Mouse (Mus musculus) fibroblast of lung, adult 2 months (primary cell): Measurements from ENCODE around the gene Tsacc.
"Not testable (repeated sequence)": the region's sequence is repeated elsewhere in the genome, so short reads cannot be mapped to it uniquely, and the experiment has no call there.

Source experiments
- DNase-seq: peaks from one replicate; pipeline ENCODE4 v3.0.0-alpha.2; 2011; ENCODE audit warnings: low read depth

The Tsacc gene

DNA sequence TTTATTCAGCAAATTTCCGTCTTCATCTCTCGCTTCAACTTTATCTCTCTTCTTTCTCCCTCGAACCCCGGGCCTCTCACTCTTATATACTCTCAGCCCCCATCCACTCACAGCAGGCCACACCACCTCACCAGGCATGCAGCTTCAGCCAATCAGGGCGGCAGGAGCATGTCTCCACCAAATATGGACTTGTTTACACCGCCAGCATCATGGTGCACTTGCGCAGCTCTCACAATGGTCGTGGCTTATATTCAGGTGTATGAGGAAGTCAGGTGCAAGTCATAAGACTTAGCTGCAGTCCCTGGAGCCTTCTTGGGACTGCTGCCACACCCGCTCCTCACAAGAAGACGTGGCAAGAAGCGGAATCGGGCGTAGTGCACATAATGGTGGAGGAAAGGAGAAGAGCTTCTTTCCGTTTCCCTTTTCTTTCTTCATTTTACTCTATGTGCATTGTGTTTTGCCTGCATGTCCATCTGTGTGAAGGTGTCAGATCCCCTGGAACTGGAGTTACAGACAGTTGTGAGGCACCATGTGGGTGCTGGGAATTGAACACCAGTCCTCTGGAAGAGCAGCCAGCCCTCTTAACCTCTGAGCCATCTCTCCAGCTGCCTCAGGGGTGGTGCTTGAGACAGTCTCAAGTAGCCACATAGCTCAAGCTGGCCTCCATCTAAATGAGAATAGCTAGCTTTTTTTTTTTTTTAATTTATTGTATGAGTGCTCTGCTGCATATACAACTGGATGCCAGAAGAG lies 11.8 kb downstream of the Tsacc start:
- DNase-seq, result not testable (repeated sequence)

- not testable (repeated sequence) for DNase-seq
Observed at GRCm38 (mm10) chr3:88281141-88281916, 15.5 kb downstream of the Tsacc start.

GRCm38 (mm10) chr3:88280035-88280434 lies 16.8 kb downstream of the Tsacc start:
- no peak for DNase-seq

DNA sequence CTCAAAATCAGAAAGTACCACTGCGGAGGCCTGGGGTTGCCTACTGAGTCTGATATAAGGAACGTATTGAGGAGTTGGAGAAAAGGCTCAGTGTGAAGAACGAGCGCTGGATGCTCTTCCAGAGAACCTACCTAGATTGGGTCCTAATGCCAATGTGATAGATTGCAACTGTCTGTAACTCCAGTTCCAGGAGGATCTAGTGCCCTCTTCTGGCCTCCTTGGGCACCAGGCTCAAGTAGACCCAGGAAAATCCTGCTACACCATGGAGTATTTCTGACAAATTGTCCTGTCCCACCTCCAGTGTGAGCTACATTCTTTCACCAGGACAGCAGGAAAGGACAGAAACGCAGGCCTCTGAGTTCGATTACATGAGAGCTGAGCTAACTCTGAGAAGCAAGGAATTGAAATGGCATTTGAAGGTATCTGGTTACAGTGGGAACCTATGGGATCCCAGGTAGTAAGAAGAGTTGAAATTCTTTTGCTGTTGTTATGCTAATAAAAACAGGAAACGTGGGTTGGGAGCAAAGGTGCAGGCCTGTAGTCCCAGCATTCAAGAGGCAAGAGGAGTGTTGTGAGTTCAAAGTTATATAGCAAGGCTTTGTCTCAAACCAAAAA lies 20.2 kb downstream of the Tsacc start:
- DNase-seq, result no peak

DNA sequence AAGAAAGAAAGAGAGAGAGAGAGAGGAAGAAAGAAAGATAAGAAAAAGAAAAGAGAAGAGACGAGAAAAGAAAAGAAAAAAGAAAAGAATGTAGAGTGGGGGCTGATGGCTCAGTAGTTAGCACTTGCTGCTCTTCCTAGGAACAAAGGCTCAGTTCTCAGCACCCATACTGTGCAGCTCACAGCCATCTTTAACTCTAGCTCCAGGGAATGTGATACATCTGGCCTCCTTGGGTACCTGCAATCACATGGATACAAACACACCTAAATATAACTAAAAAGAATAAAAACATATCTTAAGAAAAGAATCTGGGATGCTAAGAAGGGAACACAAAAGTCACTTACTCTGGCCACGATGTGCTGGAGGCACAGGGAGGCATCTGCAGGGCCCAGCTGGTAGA lies 20.7 kb downstream of the Tsacc start:
- no peak for DNase-seq

GRCm38 (mm10) chr3:88274002-88274401 lies 22.8 kb downstream of the Tsacc start:
- DNase-seq, result no peak

DNA sequence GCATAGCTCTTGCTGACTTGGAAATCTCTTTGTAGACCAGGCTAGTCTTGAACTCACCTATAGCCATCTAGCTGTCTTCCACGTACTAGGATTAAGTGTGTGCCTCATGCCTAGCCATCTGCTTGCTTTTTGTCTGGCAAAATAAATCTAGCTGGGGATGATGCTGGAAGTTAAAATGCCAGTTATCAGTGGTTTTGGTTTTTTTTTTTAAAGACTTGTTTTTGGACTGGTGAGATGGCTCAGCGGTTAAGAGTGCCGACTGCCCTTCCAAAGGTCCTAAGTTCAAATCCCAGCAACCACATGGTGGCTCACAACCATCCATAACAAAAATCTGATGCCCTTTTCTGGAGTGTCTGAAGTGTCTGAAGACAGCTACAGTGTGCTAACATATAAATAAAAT lies 24.9 kb downstream of the Tsacc start:
- DNase-seq, result no peak

DNA sequence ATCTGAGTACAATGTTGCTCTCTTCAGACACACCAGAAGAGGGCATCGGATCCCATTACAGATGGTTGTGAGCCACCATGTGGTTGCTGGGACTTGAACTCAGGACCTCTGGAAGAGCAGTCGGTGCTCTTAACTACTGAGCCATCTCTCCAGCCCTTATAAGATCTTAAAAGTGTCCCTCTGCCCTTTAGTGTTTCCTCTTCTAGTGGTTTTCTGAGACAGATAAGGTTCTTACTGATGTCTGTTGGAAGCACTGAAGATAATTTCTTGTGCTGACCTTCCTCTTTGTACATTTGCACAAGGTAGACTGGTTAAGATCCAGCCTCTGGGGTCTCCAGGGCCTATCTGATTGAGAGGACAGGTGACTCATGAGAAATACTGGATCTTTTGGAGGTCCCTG lies 25.5 kb downstream of the Tsacc start:
- DNase-seq, result not testable (repeated sequence)

DNA sequence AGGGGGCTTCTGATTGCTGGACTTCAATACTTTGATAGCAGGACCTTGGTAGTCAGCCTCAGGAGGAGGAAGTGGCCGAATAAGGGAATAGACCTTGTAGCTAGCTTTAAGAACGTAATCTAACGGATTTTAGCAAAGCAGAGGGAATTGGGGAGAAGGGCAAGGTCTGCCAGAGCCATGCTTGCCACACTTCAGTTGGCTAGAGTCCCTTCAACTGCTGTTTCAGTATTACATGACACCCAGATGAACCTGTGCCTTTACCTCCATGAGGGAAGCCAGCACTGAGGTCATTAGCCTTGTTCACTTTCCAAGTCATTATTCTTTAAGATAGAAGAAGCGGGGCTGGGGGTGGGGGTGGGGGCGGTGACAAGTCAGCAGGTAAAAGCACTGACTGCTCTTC lies 27.8 kb downstream of the Tsacc start:
- no peak for DNase-seq

DNA sequence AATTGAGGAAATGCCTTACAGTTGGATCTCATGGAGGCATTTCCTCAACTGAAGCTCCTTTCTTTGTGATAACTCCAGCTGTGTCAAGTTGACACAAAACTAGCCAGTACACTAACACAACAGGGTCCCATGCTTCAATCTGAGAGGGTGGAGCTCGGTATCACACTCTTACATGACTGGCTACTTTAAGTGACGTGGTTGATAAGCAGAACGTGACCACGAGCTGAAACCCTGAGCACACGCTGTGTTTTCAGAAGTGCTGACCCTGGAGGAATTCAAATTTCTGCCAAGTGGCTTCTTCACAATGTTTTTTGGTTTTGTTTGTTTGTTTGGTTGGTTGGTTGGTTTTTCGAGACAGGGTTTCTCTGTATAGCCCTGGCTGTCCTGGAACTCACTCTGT lies 28.8 kb downstream of the Tsacc start:
- DNase-seq, result not testable (repeated sequence)

DNA sequence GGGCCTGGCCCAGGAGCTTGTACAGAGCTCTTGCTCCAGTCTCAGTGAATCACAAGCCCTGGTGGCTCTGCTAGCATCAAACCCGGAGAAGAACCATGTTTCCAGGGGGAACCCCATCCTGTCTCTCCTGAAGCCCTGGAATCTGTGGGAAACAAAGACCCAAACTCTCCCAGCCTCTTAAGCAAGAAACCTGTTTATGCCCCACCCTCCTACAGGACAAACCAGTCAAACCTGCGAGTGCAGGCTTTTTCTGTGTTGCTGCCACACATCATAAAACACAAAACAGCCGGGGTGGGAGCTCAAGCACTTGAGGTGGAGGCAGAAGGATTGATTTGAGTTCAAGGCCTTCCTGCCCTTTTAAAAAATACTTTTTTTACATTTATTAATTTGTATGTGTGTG lies 34.5 kb downstream of the Tsacc start:
- DNase-seq, result no peak

GRCm38 (mm10) chr3:88256382-88256781 lies 40.4 kb downstream of the Tsacc start:
- no peak for DNase-seq

DNA sequence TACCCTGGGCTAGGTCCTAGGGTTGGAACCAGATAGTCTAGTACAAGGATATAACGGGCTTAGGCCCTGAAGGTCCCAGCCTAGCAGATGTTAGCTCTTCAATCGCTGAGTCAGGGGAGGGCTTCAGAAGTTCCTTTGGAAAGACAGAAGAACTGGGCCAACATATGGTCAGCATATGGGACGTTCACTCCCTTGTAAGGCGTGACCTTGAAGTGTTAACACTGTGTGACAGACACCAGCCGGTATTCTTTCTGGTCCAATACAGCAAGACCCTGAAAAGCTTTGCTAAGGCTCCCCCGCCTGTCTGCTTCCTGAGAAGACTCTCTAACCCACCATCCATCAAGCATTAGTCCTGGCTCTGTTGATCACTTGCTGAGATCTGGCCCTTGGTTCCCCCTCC lies 40.8 kb downstream of the Tsacc start:
- no peak for DNase-seq

GRCm38 (mm10) chr3:88254268-88254926 lies 42.4 kb downstream of the Tsacc start, which contains the start of gene Rhbg:
Gene Rhbg (minus strand): TSS chr3:88254709.
- DNase-seq, result no peak

GRCm38 (mm10) chr3:88252739-88253138 lies 44.1 kb downstream of the Tsacc start:
- DNase-seq, result no peak

DNA sequence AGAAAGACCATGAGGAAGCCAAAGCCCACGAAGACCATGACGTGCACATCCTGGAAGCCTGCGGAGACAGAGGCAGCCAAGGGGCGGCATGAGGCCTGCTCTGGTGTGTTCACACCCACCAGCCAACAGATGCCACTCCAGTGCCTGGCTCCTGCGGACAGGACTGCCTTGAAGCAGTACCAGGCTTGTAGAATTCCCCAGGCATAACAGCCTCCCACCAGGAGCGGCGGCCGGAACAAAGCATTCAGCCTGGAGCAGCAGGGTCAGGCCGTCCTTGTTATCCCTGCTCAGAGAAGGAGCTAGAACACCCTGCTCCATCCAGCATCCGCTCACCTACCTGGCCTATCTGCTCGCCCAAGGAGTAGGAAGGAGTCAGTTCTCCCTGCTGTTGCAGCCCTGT lies 48.4 kb downstream of the Tsacc start:
- no peak for DNase-seq

DNA sequence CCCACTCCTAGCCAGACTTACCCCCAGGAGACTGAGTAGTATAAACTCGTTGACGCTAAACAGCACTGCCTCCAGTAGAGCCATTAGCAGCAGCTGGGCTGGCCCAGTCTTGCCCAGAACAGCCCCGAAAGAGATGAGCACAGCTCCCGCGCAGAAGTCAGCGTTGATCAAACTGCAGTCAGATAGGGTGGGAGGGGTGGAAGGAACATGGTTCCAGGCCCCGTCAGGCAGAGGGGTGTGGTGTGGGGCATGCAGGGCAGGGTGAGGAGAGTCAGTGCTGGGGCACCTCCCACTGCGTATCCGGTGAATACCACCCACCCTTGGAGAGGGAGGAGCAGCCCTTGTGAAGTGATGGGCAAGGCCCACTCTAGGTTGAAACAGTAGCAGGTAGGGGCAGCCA lies 49.1 kb downstream of the Tsacc start:
- DNase-seq, result no peak

- DNase-seq, result no peak
Observed at GRCm38 (mm10) chr3:88245811-88246210, 51.0 kb downstream of the Tsacc start.

- DNase-seq, result no peak
Observed at GRCm38 (mm10) chr3:88244071-88244470, 52.7 kb downstream of the Tsacc start.

DNA sequence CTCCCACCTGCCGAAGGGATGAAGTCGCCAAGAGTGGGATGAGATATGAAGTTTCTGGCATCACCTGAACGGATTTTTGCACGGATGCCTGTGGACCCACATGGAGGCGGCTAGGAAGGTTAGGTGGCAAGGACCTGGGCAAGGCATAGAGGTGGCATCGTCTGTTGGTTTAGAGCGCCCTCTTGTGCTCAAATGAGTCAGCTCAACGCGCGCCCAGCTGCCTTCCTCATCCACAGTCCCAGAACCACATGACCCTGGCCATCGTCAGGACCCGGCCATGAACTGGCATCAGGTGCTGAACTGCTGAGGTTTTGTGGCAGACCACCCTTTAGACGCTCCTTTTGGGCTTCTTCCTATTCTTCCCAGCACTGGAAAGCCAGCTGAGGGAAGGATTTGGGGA lies 54.3 kb downstream of the Tsacc start:
- DNase-seq, result no peak

- no peak for DNase-seq
Observed at GRCm38 (mm10) chr3:88241045-88241786, 55.6 kb downstream of the Tsacc start.

- no peak for DNase-seq
Observed at GRCm38 (mm10) chr3:88239446-88239845, 57.4 kb downstream of the Tsacc start.
